Mouse (Mus musculus): ENCODE measurements around the gene Rnf31. TPM values are rescaled to one million over a fixed set of nuclear protein-coding genes. Genes with fewer than 3 reads are reported as not detected.

The Rnf31 gene
- polyA plus RNA-seq, 1 experiment from 2014 or later = 17.8 TPM

DNA sequence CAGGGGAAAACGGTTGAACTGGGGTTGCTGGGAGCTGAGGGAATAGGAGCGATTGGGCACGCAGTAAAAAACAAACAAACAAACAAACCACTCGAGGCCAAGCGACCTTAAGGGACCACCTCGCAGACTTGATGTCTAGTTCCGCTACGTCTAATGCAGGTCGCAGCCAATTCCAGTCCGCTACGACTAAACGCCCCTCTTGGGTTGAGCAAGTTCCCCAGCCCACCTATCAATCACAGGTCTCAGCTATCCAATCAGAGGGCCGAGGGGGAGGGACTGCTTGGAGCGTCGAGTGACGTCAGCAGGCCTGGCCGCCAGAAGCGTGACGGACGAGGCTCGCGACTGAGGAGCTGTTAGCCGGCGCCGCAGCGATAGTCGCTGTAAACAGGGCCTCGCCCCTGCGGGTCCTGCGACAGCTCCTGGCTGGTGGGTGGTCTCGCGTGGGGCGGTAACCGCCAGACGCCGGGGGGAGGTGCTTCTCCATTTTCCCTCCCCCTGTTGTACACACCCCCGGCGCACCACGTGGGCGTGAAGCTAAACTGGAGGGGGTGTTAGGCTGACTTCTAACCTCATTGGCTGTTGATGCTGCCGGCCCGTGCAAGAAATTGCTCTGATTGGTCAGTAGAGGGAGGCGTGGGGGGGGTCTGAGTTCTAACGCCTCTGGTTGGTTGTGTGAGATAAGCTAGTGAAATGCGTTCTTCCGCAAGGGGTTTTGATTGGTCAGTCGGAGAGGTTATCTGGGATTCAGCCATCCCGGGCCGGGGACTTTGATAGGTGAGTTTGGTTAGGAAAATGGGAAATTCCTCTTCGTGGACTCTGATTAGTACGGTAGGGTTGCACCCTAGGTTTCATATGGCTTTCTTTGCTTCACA is 31.1 kb upstream of the Rnf31 start, which contains the start of gene A730061H03Rik:
A730061H03Rik (minus strand) TSS at position 205 of the 872 bp plus-strand sequence.
- Histone ChIP-seq H3K4me3 (peak within 1 kb of the TSS; percentile 62), H3K36me3 (peaks cover 23% of the 10 kb centered on the region), H3K4me1 (peaks cover 14% of the 10 kb centered on the region), H3K27me3 (replicated peaks) (no peaks in the 10 kb centered on the region), H3K4me2 (replicated peaks) (peak within 1 kb of the TSS; percentile 79), H3K9ac (peak within 1 kb of the TSS; percentile 61), H3K9me3 (no peaks in the 10 kb centered on the region), H3K27ac (peak within 1 kb of the TSS; percentile 90)
- ATAC-seq (ENCODE audit: low FRiP score, low read depth) = peak; percentile 98
- WGBS = under 1% methylated on average over 51 of the region's 51 CpGs

- no peak overlapping the region for H3K9ac ChIP-seq
- H3K27me3 ChIP-seq (replicated peaks) = no peaks in the 10 kb centered on the region
- ATAC-seq (ENCODE audit: low FRiP score, low read depth) = no peak
- H3K4me2 ChIP-seq (replicated peaks) = peak overlapping the region; percentile 79
- no peaks in the 10 kb centered on the region for H3K9me3 ChIP-seq
- no peak overlapping the region for H3K27ac ChIP-seq
- no peak overlapping the region for H3K4me3 ChIP-seq
- WGBS = 88% methylated on average over 10 of the region's 10 CpGs
- peaks cover 37% of the 10 kb centered on the region for H3K36me3 ChIP-seq
- H3K4me1 ChIP-seq = peaks cover 14% of the 10 kb centered on the region
Observed at GRCm38 (mm10) chr14:55561860-55562259, 29.6 kb upstream of the Rnf31 start.

GRCm38 (mm10) chr14:55563249-55563648 is 28.3 kb upstream of the Rnf31 start:
- no peak overlapping the region for H3K27ac ChIP-seq
- peaks cover 49% of the 10 kb centered on the region for H3K36me3 ChIP-seq
- no peak overlapping the region for H3K9ac ChIP-seq
- H3K4me3 ChIP-seq = no peak overlapping the region
- H3K4me1 ChIP-seq = peaks cover 14% of the 10 kb centered on the region
- 93% methylated on average over 11 of the region's 11 CpGs for WGBS
- H3K9me3 ChIP-seq = no peaks in the 10 kb centered on the region
- no peak overlapping the region for H3K4me2 ChIP-seq (replicated peaks)
- no peak for ATAC-seq (ENCODE audit: low FRiP score, low read depth)
- H3K27me3 ChIP-seq (replicated peaks) = no peaks in the 10 kb centered on the region

DNA sequence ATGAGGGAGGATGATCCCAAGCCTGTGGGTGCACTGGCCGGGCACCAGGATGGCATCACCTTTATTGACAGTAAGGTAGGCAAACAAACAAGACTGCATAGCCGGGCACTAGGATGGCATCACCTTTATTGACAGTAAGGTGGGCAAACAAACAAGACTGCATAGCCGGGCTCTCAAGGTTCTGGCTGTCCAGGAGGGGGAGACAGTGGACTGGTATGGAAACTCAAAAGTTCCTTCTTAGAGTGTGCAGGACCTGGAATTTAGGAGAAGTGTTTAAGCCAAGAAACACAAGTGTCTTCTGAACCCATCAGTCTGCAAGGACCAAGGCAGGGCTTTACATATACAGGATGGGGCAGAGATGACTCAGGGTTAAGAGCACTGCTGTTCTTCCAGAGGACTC is 25.8 kb upstream of the Rnf31 start:
- peaks cover 63% of the 10 kb centered on the region for H3K36me3 ChIP-seq
- peaks cover 14% of the 10 kb centered on the region for H3K4me1 ChIP-seq
- no peak overlapping the region for H3K9ac ChIP-seq
- H3K4me3 ChIP-seq = no peak overlapping the region
- 79% methylated on average over 3 of the region's 3 CpGs for WGBS
- no peaks in the 10 kb centered on the region for H3K27me3 ChIP-seq (replicated peaks)
- H3K9me3 ChIP-seq = no peaks in the 10 kb centered on the region
- no peak overlapping the region for H3K4me2 ChIP-seq (replicated peaks)
- no peak overlapping the region for H3K27ac ChIP-seq
- no peak for ATAC-seq (ENCODE audit: low FRiP score, low read depth)

GRCm38 (mm10) chr14:55567496-55567895 is 24.0 kb upstream of the Rnf31 start:
- Histone ChIP-seq H3K36me3 (peaks cover 66% of the 10 kb centered on the region), H3K4me2 (replicated peaks) (no peak overlapping the region), H3K9ac (no peak overlapping the region), H3K4me3 (no peak overlapping the region), H3K27ac (no peak overlapping the region), H3K4me1 (no peaks in the 10 kb centered on the region), H3K9me3 (no peaks in the 10 kb centered on the region), H3K27me3 (replicated peaks) (no peaks in the 10 kb centered on the region)
- no peak for ATAC-seq (ENCODE audit: low FRiP score, low read depth)
- 86% methylated on average over 3 of the region's 3 CpGs for WGBS

DNA sequence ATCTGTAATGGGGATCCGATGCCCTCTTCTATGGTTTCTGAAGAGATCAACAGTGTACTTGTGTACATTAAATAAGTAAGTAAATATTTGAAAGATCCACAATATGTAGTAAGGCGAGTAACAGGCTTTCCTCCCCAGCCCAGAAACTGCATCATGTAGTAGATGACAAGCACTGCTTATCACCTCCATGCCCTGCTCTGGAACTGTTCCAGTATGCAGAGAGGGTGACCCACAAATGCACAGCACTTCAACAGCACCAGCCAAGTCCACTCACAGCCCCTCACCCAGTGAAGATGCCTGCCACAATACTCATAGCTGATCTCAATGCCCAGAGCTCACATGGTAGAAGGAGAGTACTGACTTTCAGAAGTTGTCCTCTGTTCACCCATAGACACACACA is 20.9 kb upstream of the Rnf31 start:
- H3K36me3 ChIP-seq = peaks cover 41% of the 10 kb centered on the region
- H3K27ac ChIP-seq = no peak overlapping the region
- 88% methylated on average over 2 of the region's 2 CpGs for WGBS
- no peak for ATAC-seq (ENCODE audit: low FRiP score, low read depth)
- H3K9ac ChIP-seq = no peak overlapping the region
- no peaks in the 10 kb centered on the region for H3K4me1 ChIP-seq
- no peaks in the 10 kb centered on the region for H3K27me3 ChIP-seq (replicated peaks)
- no peaks in the 10 kb centered on the region for H3K9me3 ChIP-seq
- no peak overlapping the region for H3K4me2 ChIP-seq (replicated peaks)
- H3K4me3 ChIP-seq = no peak overlapping the region

DNA sequence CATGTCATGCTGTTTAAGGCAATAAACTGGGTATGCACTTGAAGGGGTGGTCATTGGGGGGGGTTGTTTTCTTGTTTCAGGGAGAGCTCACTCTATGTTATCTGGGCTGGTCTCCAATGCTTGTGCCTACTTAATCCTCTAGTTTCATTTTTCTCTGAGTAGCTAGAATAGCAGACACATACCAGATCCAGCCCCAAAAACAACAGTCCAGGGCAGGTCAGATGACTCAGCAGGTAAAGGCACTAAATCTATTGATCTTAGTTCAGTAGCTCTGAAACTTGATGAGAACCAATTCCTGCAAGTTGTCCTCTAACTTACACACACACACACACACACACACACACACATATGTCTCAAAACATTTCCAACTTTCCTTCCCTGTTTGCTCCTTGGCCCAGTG is 19.7 kb upstream of the Rnf31 start:
- Histone ChIP-seq H3K4me3 (no peak overlapping the region), H3K4me1 (no peaks in the 10 kb centered on the region), H3K27ac (no peak overlapping the region), H3K4me2 (replicated peaks) (no peak overlapping the region), H3K27me3 (replicated peaks) (no peaks in the 10 kb centered on the region), H3K9ac (no peak overlapping the region), H3K36me3 (peaks cover 29% of the 10 kb centered on the region), H3K9me3 (no peaks in the 10 kb centered on the region)
- ATAC-seq (ENCODE audit: low FRiP score, low read depth) = no peak

- Histone ChIP-seq H3K36me3 (peaks cover 9% of the 10 kb centered on the region; the same call in 1 of the 2 replicates), H3K9me3 (no peaks in the 10 kb centered on the region), H3K4me3 (no peak within 1 kb of the TSS), H3K27me3 (replicated peaks) (no peaks in the 10 kb centered on the region), H3K27ac (no peak within 1 kb of the TSS), H3K4me1 (no peaks in the 10 kb centered on the region), H3K9ac (no peak within 1 kb of the TSS), H3K4me2 (replicated peaks) (no peak within 1 kb of the TSS)
- 87% methylated on average over 8 of the region's 8 CpGs for WGBS
- ATAC-seq (ENCODE audit: low FRiP score, low read depth) = no peak
Observed at GRCm38 (mm10) chr14:55575302-55575701, 16.2 kb upstream of the Rnf31 start, which contains the start of gene Fitm1. TSS of gene Fitm1 (plus strand) at chr14:55575617.

DNA sequence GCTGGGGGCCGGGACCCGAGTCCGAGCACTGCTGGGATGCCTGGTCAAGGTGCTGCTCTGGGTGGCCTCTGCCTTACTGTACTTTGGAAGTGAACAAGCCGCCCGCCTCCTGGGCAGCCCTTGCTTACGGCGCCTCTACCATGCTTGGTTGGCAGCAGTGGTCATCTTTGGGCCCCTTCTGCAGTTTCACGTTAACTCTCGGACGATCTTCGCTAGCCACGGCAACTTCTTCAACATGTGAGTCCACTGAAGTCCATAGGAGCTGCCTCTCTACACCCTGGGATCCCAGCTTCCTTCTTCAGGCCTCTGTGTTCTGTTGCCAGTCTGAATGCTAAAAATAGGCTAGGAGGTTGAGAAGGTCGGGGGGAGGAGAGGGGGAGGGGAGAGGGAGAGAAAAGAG is 15.8 kb upstream of the Rnf31 start:
- peaks cover 11% of the 10 kb centered on the region for H3K36me3 ChIP-seq
- H3K27ac ChIP-seq = no peak overlapping the region
- H3K27me3 ChIP-seq (replicated peaks) = no peaks in the 10 kb centered on the region
- no peak for ATAC-seq (ENCODE audit: low FRiP score, low read depth)
- no peak overlapping the region for H3K9ac ChIP-seq
- no peaks in the 10 kb centered on the region for H3K4me1 ChIP-seq
- WGBS = 81% methylated on average over 13 of the region's 13 CpGs
- no peak overlapping the region for H3K4me2 ChIP-seq (replicated peaks)
- H3K4me3 ChIP-seq = no peak overlapping the region
- H3K9me3 ChIP-seq = no peaks in the 10 kb centered on the region

DNA sequence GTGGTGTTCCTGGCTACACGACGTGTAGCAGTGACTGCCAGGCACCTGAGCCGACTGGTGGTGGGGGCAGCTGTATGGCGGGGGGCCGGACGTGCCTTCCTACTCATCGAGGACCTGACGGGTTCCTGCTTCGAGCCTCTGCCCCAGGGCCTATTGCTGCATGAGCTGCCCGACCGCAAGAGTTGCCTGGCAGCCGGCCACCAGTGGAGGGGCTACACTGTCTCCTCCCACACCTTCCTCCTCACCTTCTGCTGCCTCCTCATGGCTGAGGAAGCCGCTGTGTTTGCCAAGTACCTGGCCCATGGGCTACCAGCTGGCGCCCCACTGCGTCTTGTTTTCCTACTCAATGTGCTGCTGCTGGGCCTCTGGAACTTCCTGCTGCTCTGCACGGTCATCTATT is 15.1 kb upstream of the Rnf31 start:
- no peak overlapping the region for H3K4me2 ChIP-seq (replicated peaks)
- no peaks in the 10 kb centered on the region for H3K9me3 ChIP-seq
- no peaks in the 10 kb centered on the region for H3K27me3 ChIP-seq (replicated peaks)
- ATAC-seq (ENCODE audit: low FRiP score, low read depth) = no peak
- H3K9ac ChIP-seq = no peak overlapping the region
- no peak overlapping the region for H3K27ac ChIP-seq
- no peaks in the 10 kb centered on the region for H3K4me1 ChIP-seq
- H3K36me3 ChIP-seq = peaks cover 15% of the 10 kb centered on the region
- WGBS = 86% methylated on average over 16 of the region's 16 CpGs
- H3K4me3 ChIP-seq = no peak overlapping the region

GRCm38 (mm10) chr14:55577871-55578667 is 13.4 kb upstream of the Rnf31 start, which contains the start of gene Psme1:
TSS of gene Psme1 (plus strand) at chr14:55578123.
- Histone ChIP-seq H3K9ac (peak within 1 kb of the TSS; percentile 81), H3K9me3 (no peaks in the 10 kb centered on the region), H3K4me2 (replicated peaks) (peak within 1 kb of the TSS; percentile 90), H3K4me3 (peak within 1 kb of the TSS; percentile 73), H3K36me3 (peaks cover 20% of the 10 kb centered on the region), H3K4me1 (no peaks in the 10 kb centered on the region), H3K27ac (peak within 1 kb of the TSS; percentile 71), H3K27me3 (replicated peaks) (no peaks in the 10 kb centered on the region)
- 1% methylated on average over 32 of the region's 32 CpGs for WGBS
- peak; percentile 87 for ATAC-seq (ENCODE audit: low FRiP score, low read depth)

- WGBS = 41% methylated on average over 6 of the region's 6 CpGs
- H3K9me3 ChIP-seq = no peaks in the 10 kb centered on the region
- peak overlapping the region; percentile 71 for H3K27ac ChIP-seq
- H3K4me3 ChIP-seq = peak overlapping the region; percentile 73
- H3K4me2 ChIP-seq (replicated peaks) = peak overlapping the region; percentile 90
- H3K36me3 ChIP-seq = peaks cover 20% of the 10 kb centered on the region
- H3K4me1 ChIP-seq = no peaks in the 10 kb centered on the region
- H3K27me3 ChIP-seq (replicated peaks) = no peaks in the 10 kb centered on the region
- ATAC-seq (ENCODE audit: low FRiP score, low read depth) = peak; percentile 59
- H3K9ac ChIP-seq = peak overlapping the region; percentile 81
Observed at GRCm38 (mm10) chr14:55578668-55579269, 12.7 kb upstream of the Rnf31 start.
